Mouse (Mus musculus): ENCODE data around the gene Uqcr11. TPM values are rescaled to one million over a fixed set of nuclear protein-coding genes. Genes with fewer than 3 reads are reported as not detected.

The Uqcr11 gene
- polyA plus RNA-seq, 2 experiments, result 707 to 718 TPM

GRCm38 (mm10) chr10:80397524-80398173 is 9.0 kb downstream of the Uqcr11 start:
- Histone ChIP-seq H3K4me2 (replicated peaks; ENCODE audit: low read depth, low read length, severe bottlenecking) (peak overlapping the region; percentile 77), H3K4me3 (replicated peaks; ENCODE audit: low read length) (peak overlapping the region; percentile 83), H3K27ac (replicated peaks; ENCODE audit: low read depth, low read length) (no peak overlapping the region), H3K4me1 (ENCODE audit: control insufficient read depth, insufficient read depth, low read length) (peaks cover 19% of the 10 kb centered on the region), H3K9ac (ENCODE audit: low read depth, low read length, severe bottlenecking) (peak overlapping the region; percentile 93), H3K9me3 (ENCODE audit: control insufficient read depth, low read length) (no peaks in the 10 kb centered on the region), H3K36me3 (ENCODE audit: control insufficient read depth, insufficient read depth, low read length) (peaks cover 66% of the 10 kb centered on the region), H3K27me3 (ENCODE audit: control insufficient read depth, insufficient read depth, low read length) (no peaks in the 10 kb centered on the region)
- no peak for DNase-seq (ENCODE audit: low spot score)
- WGBS, result 58% methylated on average over 8 of the region's 8 CpGs
- no peak for TF ChIP-seq POLR2A (IDR thresholded peaks at IDR 0.05; ENCODE audit: borderline replicate concordance, extremely low read depth, insufficient read depth, insufficient read length)
- no peak for ATAC-seq (ENCODE audit: low FRiP score, low read depth)

GRCm38 (mm10) chr10:80396822-80397523 is 9.7 kb downstream of the Uqcr11 start:
- H3K27me3 ChIP-seq (ENCODE audit: control insufficient read depth, insufficient read depth, low read length), result no peaks in the 10 kb centered on the region
- peak overlapping the region; percentile 77 for H3K4me2 ChIP-seq (replicated peaks; ENCODE audit: low read depth, low read length, severe bottlenecking)
- peaks cover 66% of the 10 kb centered on the region for H3K36me3 ChIP-seq (ENCODE audit: control insufficient read depth, insufficient read depth, low read length)
- H3K9me3 ChIP-seq (ENCODE audit: control insufficient read depth, low read length), result no peaks in the 10 kb centered on the region
- H3K4me1 ChIP-seq (ENCODE audit: control insufficient read depth, insufficient read depth, low read length), result peaks cover 19% of the 10 kb centered on the region
- no peak for ATAC-seq (ENCODE audit: low FRiP score, low read depth)
- no peak for DNase-seq (ENCODE audit: low spot score)
- 87% methylated on average over 11 of the region's 11 CpGs for WGBS
- 0 out of 2 replicates have a peak overlapping the region, but pooled peaks have one; percentile 93 for H3K9ac ChIP-seq (ENCODE audit: low read depth, low read length, severe bottlenecking)
- peak overlapping the region; percentile 83; the same call in 1 of the 2 replicates for H3K4me3 ChIP-seq (replicated peaks; ENCODE audit: low read length)
- no peak overlapping the region for H3K27ac ChIP-seq (replicated peaks; ENCODE audit: low read depth, low read length)
- TF ChIP-seq POLR2A (IDR thresholded peaks at IDR 0.05; ENCODE audit: borderline replicate concordance, extremely low read depth, insufficient read depth, insufficient read length), result no peak

GRCm38 (mm10) chr10:80395025-80395627 is 11.5 kb downstream of the Uqcr11 start:
- H3K9ac ChIP-seq (ENCODE audit: low read depth, low read length, severe bottlenecking), result no peak overlapping the region
- ATAC-seq (ENCODE audit: low FRiP score, low read depth), result no peak
- no peak overlapping the region for H3K4me2 ChIP-seq (replicated peaks; ENCODE audit: low read depth, low read length, severe bottlenecking)
- peaks cover 15% of the 10 kb centered on the region for H3K4me1 ChIP-seq (ENCODE audit: control insufficient read depth, insufficient read depth, low read length)
- no peaks in the 10 kb centered on the region for H3K27me3 ChIP-seq (ENCODE audit: control insufficient read depth, insufficient read depth, low read length)
- H3K9me3 ChIP-seq (ENCODE audit: control insufficient read depth, low read length), result no peaks in the 10 kb centered on the region
- WGBS, result 95% methylated on average over 35 of the region's 35 CpGs
- peaks cover 70% of the 10 kb centered on the region for H3K36me3 ChIP-seq (ENCODE audit: control insufficient read depth, insufficient read depth, low read length)
- no peak overlapping the region for H3K27ac ChIP-seq (replicated peaks; ENCODE audit: low read depth, low read length)
- TF ChIP-seq POLR2A (IDR thresholded peaks at IDR 0.05; ENCODE audit: borderline replicate concordance, extremely low read depth, insufficient read depth, insufficient read length), result no peak
- DNase-seq (ENCODE audit: low spot score), result no peak
- H3K4me3 ChIP-seq (replicated peaks; ENCODE audit: low read length), result no peak overlapping the region

GRCm38 (mm10) chr10:80392687-80393086 is 13.9 kb downstream of the Uqcr11 start:
- Histone ChIP-seq H3K4me1 (ENCODE audit: control insufficient read depth, insufficient read depth, low read length) (peaks cover 19% of the 10 kb centered on the region), H3K9ac (ENCODE audit: low read depth, low read length, severe bottlenecking) (no peak overlapping the region), H3K4me3 (replicated peaks; ENCODE audit: low read length) (no peak overlapping the region), H3K36me3 (ENCODE audit: control insufficient read depth, insufficient read depth, low read length) (peaks cover 70% of the 10 kb centered on the region), H3K27ac (replicated peaks; ENCODE audit: low read depth, low read length) (no peak overlapping the region), H3K4me2 (replicated peaks; ENCODE audit: low read depth, low read length, severe bottlenecking) (no peak overlapping the region), H3K9me3 (ENCODE audit: control insufficient read depth, low read length) (no peaks in the 10 kb centered on the region), H3K27me3 (ENCODE audit: control insufficient read depth, insufficient read depth, low read length) (no peaks in the 10 kb centered on the region)
- WGBS, result 86% methylated on average over 5 of the region's 5 CpGs
- ATAC-seq (ENCODE audit: low FRiP score, low read depth), result no peak
- no peak for TF ChIP-seq POLR2A (IDR thresholded peaks at IDR 0.05; ENCODE audit: borderline replicate concordance, extremely low read depth, insufficient read depth, insufficient read length)
- no peak for DNase-seq (ENCODE audit: low spot score)

- WGBS, result 88% methylated on average over 9 of the region's 9 CpGs
- no peak for ATAC-seq (ENCODE audit: low FRiP score, low read depth)
- DNase-seq (ENCODE audit: low spot score), result no peak
- H3K4me2 ChIP-seq (replicated peaks; ENCODE audit: low read depth, low read length, severe bottlenecking), result no peak overlapping the region
- peaks cover 52% of the 10 kb centered on the region for H3K36me3 ChIP-seq (ENCODE audit: control insufficient read depth, insufficient read depth, low read length)
- no peaks in the 10 kb centered on the region for H3K9me3 ChIP-seq (ENCODE audit: control insufficient read depth, low read length)
- TF ChIP-seq POLR2A (IDR thresholded peaks at IDR 0.05; ENCODE audit: borderline replicate concordance, extremely low read depth, insufficient read depth, insufficient read length), result no peak
- no peak overlapping the region for H3K4me3 ChIP-seq (replicated peaks; ENCODE audit: low read length)
- H3K4me1 ChIP-seq (ENCODE audit: control insufficient read depth, insufficient read depth, low read length), result peaks cover 9% of the 10 kb centered on the region
- H3K27ac ChIP-seq (replicated peaks; ENCODE audit: low read depth, low read length), result no peak overlapping the region
- H3K9ac ChIP-seq (ENCODE audit: low read depth, low read length, severe bottlenecking), result no peak overlapping the region
- no peaks in the 10 kb centered on the region for H3K27me3 ChIP-seq (ENCODE audit: control insufficient read depth, insufficient read depth, low read length)
These were observed 15.9 kb downstream of the Uqcr11 start for GRCm38 (mm10) chr10:80390697-80391096.
